Mouse (Mus musculus) kidney, postnatal 10 days (tissue): ENCODE results near the gene Ppp2ca.

Experiments
- DNase-seq: peaks from one replicate; pipeline ENCODE4 v3.0.0; 2021; ENCODE audit warnings: mixed read lengths

The Ppp2ca gene

GRCm38 (mm10) chr11:52163926-52164325 lies 65.4 kb downstream of the Ppp2ca start:
- DNase-seq, result peak; percentile 76

- peak; percentile 58 for DNase-seq
Measured at GRCm38 (mm10) chr11:52167126-52167525, 68.6 kb downstream of the Ppp2ca start.

GRCm38 (mm10) chr11:52167901-52168302 lies 69.4 kb downstream of the Ppp2ca start:
- peak; percentile 62 for DNase-seq

- no peak for DNase-seq
Measured at GRCm38 (mm10) chr11:52168461-52168860, 70.0 kb downstream of the Ppp2ca start.
